Mouse (Mus musculus) forebrain, embryonic 14.5 days (tissue): Measurements from ENCODE around the gene Hoxc6. TPM values are rescaled to one million over a fixed set of nuclear protein-coding genes. Genes with fewer than 3 reads are reported as not detected.

Experiments
- ATAC-seq: fragments of 200-750 bp; cut with Nextera tagmentation; 2 replicates; pipeline ENCODE4 v1.8.0; 2017; ENCODE audit warnings: mild to moderate bottlenecking, moderate library complexity
- DNase-seq: peaks from one replicate; pipeline ENCODE4 v3.0.0-alpha.2; 2015; ENCODE audit warnings: low spot score
- H3K27ac ChIP-seq: fragments of 300-500 bp; sonication (generic); 2 replicates; pipeline ENCODE4 v1.5.1; 2014; ENCODE audit warnings: low read depth, mild to moderate bottlenecking, control low read depth, low read length, moderate library complexity
- H3K27me3 ChIP-seq: fragments of 300-500 bp; sonication (generic); replicated peaks from 2 replicates; pipeline ENCODE4 v1.6.1; 2014; ENCODE audit warnings: low read length, control low read depth, mixed read lengths; ENCODE audit not compliant: control insufficient read depth, insufficient read depth
- H3K36me3 ChIP-seq: fragments of 300-500 bp; sonication (generic); 2 replicates; pipeline ENCODE4 v1.6.1; 2014; ENCODE audit warnings: low read length, control low read depth; ENCODE audit not compliant: control insufficient read depth, insufficient read depth
- H3K4me1 ChIP-seq: fragments of 300-500 bp; sonication (generic); 2 replicates; pipeline ENCODE4 v1.6.1; 2014; ENCODE audit warnings: antibody characterized with exemption, low read length, control low read depth; ENCODE audit not compliant: control insufficient read depth, insufficient read depth
- H3K4me2 ChIP-seq: fragments of 300-500 bp; sonication (generic); 2 replicates; pipeline ENCODE4 v1.6.1; 2014; ENCODE audit warnings: mild to moderate bottlenecking, control low read depth, low read length
- H3K4me3 ChIP-seq: fragments of 300-500 bp; sonication (generic); 2 replicates; pipeline ENCODE4 v1.5.1; 2014; ENCODE audit warnings: low read depth, low read length, control low read depth
- H3K9ac ChIP-seq: fragments of 300-500 bp; sonication (generic); 2 replicates; pipeline ENCODE4 v1.6.1; 2014; ENCODE audit warnings: mild to moderate bottlenecking, low read length, control low read depth, moderate library complexity
- H3K9me3 ChIP-seq: fragments of 300-500 bp; sonication (generic); replicated peaks from 2 replicates; pipeline ENCODE4 v1.6.1; 2016; ENCODE audit warnings: low read length, control low read depth, mixed read lengths; ENCODE audit not compliant: control insufficient read depth
- WGBS: fragments of 180-500 bp; shearing (Covaris S2); extraction: QIAGEN DNeasy Blood & Tissue Kit; methylation state at CpG from one replicate; pipeline ENCODE4 v1.1.7; 2014; 5-methylcytosine and 5-hydroxymethylcytosine counted together
- microRNA counts: library from miRNA; unstranded; fragments of <30 nt; microRNA quantifications from one replicate; lab custom pipeline; 2016
- microRNA-seq: library from miRNA; unstranded; fragments of <30 nt; microRNA quantifications from one replicate; pipeline ENCODE4, GENCODE M21; 2016
- polyA plus RNA-seq: library from polyadenylated mRNA; unstranded; fragments of >200 nt; fragmentation: Nextera tagmentation; extraction: Ambion mirVana; gene quantifications from 2 replicates; pipeline ENCODE4 v1.2.1, GENCODE M21; 2014

Gene Hoxc6
- polyA plus RNA-seq, 1 experiment from 2014 or later: not detected

DNA sequence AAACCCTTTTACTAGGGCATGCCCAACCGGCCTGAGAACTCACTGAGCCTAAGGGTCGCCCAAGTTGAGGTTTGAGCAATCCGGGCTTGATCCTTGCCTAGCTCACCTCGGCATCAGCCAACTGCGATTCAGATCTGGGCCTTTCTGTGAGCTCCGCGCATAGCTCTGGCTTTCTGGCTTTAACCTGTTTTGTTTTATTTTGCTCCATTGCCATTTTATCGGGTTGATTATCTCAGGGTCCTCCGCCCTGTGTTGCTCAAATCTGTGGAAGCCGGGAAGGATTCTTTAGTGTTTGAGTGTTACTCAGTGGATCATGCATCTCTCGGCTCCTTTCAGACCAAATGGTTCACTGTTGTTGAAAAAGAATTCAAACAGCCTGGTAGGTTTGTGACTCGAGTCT, 60.7 kb downstream of the Hoxc6 start:
- Histone ChIP-seq H3K9me3 (no peaks in the 10 kb centered on the region), H3K4me3 (no peak overlapping the region), H3K4me2 (no peak overlapping the region), H3K36me3 (no peaks in the 10 kb centered on the region), H3K27me3 (peaks cover 92% of the 10 kb centered on the region), H3K9ac (no peak overlapping the region), H3K4me1 (no peaks in the 10 kb centered on the region), H3K27ac (no peak overlapping the region)
- ATAC-seq (no peak), DNase-seq (no peak)
- 2% methylated on average over 12 of the region's 12 CpGs for WGBS

DNA sequence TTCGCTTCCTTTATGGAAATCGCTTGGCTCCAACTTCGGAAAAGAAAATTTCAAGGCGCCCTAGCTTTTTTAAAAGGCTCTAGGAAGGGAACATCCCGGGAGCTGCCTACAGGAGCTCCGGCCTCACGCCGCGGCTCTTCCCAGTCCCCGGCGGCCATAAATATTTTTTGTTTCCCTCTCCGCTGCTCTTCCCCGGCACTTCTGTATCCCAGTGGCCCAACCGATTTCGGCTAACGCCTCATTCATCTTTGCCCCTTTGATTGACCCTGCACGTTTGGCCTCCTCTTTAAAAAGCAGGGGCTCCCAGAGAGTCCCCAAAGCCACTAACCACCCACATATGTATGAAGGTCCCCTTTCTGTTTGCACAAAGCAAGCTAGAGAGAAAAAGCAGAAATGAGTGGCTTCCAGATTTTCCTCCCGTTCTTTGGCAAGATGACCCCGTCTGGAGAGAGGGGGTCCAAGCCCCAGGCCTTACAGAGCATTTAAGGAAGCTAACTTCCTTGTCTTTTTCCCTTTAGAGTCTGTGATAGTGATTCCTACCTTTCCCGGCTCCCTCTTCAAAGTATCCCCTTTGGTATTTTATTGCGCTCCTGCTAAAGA, 61.4 kb downstream of the Hoxc6 start:
- H3K9ac ChIP-seq: no peak overlapping the region
- H3K4me2 ChIP-seq: no peak overlapping the region
- H3K36me3 ChIP-seq: no peaks in the 10 kb centered on the region
- H3K4me1 ChIP-seq: no peaks in the 10 kb centered on the region
- H3K27me3 ChIP-seq: peaks cover 92% of the 10 kb centered on the region
- H3K27ac ChIP-seq: no peak overlapping the region
- DNase-seq (no peak), ATAC-seq (no peak)
- no peak overlapping the region for H3K4me3 ChIP-seq
- no peaks in the 10 kb centered on the region for H3K9me3 ChIP-seq
- under 1% methylated on average over 21 of the region's 21 CpGs for WGBS

DNA sequence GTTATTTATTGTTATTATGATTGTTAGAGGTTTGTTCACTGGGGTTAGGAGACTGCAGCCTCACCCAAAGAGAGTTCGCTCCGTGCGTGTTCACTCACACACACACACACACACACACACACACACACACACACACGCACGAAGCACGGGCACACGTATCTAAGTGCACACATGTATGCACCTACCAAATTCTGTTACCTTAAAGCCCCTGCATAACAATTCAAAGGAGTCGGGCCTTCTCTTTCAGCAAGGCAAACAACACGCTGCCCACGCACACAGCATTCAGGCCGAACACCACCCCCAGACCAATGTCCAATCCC, 61.9 kb downstream of the Hoxc6 start:
- Histone ChIP-seq H3K36me3 (no peaks in the 10 kb centered on the region), H3K9ac (no peak overlapping the region), H3K4me2 (no peak overlapping the region), H3K9me3 (no peaks in the 10 kb centered on the region), H3K4me1 (no peaks in the 10 kb centered on the region), H3K4me3 (no peak overlapping the region), H3K27me3 (peaks cover 90% of the 10 kb centered on the region), H3K27ac (no peak overlapping the region)
- ATAC-seq (no peak), DNase-seq (no peak)
- 3% methylated on average over 11 of the region's 11 CpGs for WGBS

DNA sequence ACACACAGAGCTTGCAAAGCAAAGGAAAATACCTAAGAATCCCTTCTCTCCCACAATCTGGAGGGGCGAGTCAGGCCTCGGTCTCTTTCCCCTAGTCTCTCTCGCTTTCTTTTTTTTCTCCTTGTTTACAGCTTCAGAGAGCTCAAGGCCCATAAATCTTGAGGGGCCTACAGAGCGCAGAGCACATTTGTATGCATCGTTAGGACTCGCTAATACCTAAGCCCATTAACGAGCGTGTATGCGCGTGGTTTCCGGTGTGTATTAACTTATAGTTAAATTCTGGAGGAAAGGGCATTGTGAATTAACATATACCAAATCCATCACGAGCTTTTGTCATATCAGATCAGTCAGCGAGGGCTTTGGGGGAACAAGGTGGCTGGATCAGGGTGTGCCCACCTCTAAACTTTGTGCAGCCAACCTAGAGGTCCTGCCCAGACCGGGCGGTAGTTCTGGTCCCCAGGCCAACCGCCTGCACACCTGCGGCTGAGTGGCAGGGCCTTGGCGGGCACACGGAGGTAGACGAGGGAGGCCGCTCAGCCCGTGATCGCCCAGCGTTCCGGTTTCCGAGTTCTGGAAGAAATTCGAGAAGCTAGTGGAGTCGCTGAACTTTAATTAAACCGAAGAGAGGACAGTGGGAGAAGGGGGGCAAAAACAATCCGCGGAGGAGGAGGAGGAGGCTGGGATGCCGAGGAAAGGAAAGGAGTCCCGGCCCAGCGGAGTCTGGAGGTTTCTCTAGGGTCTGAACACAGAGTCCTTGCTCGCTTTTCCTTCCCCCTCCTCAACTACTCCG, 62.5 kb downstream of the Hoxc6 start:
- peaks cover 90% of the 10 kb centered on the region for H3K27me3 ChIP-seq
- H3K4me1 ChIP-seq: no peaks in the 10 kb centered on the region
- under 1% methylated on average over 36 of the region's 36 CpGs for WGBS
- DNase-seq (no peak), ATAC-seq (no peak)
- no peak overlapping the region for H3K27ac ChIP-seq
- no peaks in the 10 kb centered on the region for H3K36me3 ChIP-seq
- H3K9ac ChIP-seq: no peak overlapping the region
- no peaks in the 10 kb centered on the region for H3K9me3 ChIP-seq
- H3K4me2 ChIP-seq: no peak overlapping the region
- H3K4me3 ChIP-seq: no peak overlapping the region

DNA sequence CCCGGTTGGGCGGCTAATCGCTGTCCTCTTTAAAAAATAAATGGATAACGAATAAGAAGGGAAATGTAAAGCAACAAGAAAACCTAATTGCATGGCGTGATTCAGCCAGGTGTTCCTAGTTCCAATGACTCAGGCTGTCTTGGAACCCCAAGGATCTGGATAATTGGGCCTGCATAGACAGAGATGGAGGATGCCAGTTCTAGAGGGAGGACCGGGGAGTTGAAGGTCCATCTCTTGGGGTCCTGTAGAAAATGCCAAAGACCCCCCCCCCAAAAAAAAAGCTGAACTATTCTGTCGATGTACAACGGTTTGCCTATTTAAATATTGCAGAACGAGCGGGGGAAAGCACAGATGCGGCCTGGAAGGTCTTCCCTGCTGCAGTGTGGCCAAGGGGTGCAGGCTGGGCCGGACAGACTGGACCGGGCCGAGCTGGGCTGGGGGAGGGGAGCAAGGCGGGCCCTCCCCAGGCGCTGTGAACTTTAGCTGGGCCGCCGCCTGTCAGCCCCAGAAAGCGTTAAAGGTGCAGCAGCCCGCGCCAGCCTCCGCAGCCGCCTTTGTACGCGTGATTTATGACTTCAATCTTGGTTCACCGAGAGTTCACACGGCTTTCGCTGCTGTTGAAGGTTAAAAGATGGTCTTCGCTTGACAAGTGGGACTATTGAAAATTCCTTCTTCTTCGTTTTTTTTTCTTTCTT, 63.2 kb downstream of the Hoxc6 start:
- Histone ChIP-seq H3K27ac (no peak overlapping the region), H3K9me3 (no peaks in the 10 kb centered on the region), H3K36me3 (no peaks in the 10 kb centered on the region), H3K9ac (no peak overlapping the region), H3K4me1 (no peaks in the 10 kb centered on the region), H3K27me3 (peaks cover 91% of the 10 kb centered on the region), H3K4me2 (no peak overlapping the region), H3K4me3 (no peak overlapping the region)
- DNase-seq: peak; percentile 27
- WGBS: under 1% methylated on average over 30 of the region's 30 CpGs
- ATAC-seq: no peak

MicroRNA genes within 50 kb of the gene (microRNA counts, 519-probe panel; counts per million panel counts)
- microRNA mmu-miR-615-3p (lab: Ali Mortazavi, UCI): not detected
- not detected for microRNA mmu-miR-615-5p (lab: Ali Mortazavi, UCI)

Small RNAs within 50 kb of the gene (microRNA-seq; reads per million reads assigned to microRNA genes)
- gene Mir196a-2: 0.93 reads per million
- gene Mir615: 15.2 reads per million, percentile 36 among the genes with 10 or more reads in this experiment

Other genes with a start within 250 kb of the Hoxc6 start
- gene Hoxc13, start 77.2 kb upstream of the Hoxc6 start, polyA plus RNA-seq: not detected in 2 replicates
- not detected in 2 replicates for gene Hoxc12, start 61.5 kb upstream of the Hoxc6 start, polyA plus RNA-seq
- not detected in 2 replicates for gene Hoxc11, start 43.8 kb upstream of the Hoxc6 start, polyA plus RNA-seq
- not detected in 2 replicates for gene Hoxc10, start 31.5 kb upstream of the Hoxc6 start, polyA plus RNA-seq
- gene Hoxc5, start 30.8 kb upstream of the Hoxc6 start, polyA plus RNA-seq: not detected in 2 replicates
- gene Hoxc9, start 21.8 kb upstream of the Hoxc6 start, polyA plus RNA-seq: not detected in 2 replicates
- gene Hoxc8, start 7.7 kb upstream of the Hoxc6 start, polyA plus RNA-seq: not detected in 2 replicates
- gene Hoxc4, start 20.7 kb downstream of the Hoxc6 start, polyA plus RNA-seq: not detected in 2 replicates
- gene Smug1, start 168.8 kb downstream of the Hoxc6 start, polyA plus RNA-seq: 25.3 and 26.5 TPM in 2 replicates
- 154 and 164 TPM in 2 replicates for gene Cbx5, start 241.6 kb downstream of the Hoxc6 start, polyA plus RNA-seq
- 790 and 857 TPM in 2 replicates for gene Hnrnpa1, start 242.2 kb downstream of the Hoxc6 start, polyA plus RNA-seq